Mouse (Mus musculus): ENCODE data around the gene Lef1.

Lef1 gene

DNA sequence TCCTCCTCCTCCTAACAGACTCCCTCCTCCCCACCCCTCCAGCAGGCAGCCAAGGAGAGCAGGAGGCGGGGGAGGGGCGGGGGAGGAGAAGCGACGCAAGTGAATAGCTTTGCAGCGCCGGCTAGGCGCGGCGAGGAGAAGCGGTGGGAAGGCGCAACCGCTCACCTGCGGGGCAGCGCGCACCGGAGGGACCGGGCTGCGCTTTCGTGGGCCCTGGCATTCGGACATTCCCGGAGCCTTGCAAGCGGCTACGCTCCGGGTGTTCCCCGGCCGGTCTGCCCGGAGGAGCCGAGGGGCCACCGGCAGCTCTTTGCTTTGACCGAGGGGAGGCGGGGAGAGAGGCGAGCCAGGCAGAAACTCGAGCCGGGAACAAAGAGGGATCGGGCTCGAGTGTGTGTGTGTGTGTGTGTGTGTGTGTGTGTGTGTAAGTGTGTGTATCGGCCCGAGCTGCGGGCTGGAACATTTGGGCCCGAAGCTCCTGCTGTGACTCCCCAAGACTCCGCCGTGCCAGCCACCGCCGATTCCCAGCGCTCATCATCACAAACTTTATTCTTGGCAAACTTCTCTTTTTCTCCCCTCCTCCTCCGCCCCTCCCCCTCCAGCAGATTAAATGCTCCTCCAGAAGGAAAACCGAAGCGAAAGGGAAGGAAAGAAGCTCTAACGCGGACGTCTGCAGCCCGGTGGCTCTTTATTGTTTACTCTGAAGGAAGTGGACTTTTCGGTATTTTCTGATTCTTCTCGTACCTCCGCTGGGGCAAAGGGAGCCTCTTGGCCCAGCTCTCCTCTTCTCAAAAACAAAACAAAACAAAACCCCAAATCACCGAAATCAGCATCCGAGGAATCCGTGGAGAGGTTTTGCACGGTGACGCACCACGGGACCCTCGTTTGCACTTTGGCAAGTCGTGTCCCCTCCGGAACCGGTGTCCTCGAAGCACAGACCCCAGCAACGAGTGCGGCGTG is at the start of gene Lef1:
TSS of gene Lef1 (plus strand) at position 281 of the 960 bp plus-strand sequence.
- DNase-seq: no peak

DNA sequence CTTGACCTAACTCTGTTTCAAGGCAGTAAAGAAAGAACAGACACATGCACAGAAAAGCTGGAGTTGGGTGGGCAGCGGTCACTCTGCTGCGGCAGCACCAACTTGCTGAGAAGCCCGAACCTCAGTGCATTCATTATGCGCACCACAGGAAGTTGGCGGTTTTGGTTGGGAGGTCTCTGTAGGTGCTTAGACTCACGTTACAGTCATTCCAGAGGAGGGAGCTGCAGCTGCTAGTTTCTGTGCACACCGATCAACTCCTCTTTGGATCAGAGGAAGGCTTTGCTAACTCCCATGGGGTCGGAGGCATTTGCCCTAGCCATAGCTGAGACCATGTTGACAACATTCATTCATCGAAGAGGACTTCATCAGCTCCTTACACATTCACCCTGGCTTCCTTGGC is 45.3 kb upstream of the Lef1 start:
- no peak for DNase-seq

DNA sequence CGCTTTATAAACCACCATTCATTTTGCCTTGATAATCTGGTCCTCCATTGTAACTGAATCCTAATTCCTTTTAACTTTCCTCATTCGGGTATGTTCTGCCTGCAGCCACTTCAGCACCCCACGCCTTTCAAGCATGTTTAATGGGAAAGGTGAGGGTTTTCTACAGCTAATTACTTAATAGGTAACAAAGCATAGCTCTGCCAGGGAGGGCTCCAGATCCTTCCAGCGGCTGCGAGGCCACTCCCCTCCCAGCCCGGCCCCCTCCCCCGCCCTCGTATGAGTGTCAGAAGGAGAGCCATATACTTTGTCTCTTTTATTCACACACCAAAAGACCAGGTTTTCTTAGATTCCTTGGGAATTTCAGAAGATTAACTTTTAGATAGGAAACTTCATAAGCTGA is 44.1 kb upstream of the Lef1 start:
- no peak for DNase-seq

DNA sequence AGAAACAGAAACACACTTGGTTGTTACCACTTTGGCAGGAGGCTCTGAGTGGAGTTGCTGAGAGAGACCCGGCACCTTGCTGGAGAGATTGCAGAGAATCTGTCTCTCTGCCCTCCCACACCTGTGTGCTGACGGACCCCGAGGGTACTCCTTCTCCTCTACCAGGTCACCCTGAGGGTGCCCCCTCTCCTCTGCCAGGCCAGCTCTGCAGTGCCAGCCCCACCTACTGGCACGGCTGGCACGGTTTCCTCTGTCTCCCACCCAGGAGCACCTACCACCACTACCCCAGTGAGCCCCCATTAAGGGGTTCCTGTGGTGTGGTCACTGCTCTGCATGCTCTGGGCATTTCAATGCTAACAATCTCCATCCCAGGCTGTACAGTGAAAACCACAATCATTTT is 42.3 kb upstream of the Lef1 start:
- no peak for DNase-seq

DNA sequence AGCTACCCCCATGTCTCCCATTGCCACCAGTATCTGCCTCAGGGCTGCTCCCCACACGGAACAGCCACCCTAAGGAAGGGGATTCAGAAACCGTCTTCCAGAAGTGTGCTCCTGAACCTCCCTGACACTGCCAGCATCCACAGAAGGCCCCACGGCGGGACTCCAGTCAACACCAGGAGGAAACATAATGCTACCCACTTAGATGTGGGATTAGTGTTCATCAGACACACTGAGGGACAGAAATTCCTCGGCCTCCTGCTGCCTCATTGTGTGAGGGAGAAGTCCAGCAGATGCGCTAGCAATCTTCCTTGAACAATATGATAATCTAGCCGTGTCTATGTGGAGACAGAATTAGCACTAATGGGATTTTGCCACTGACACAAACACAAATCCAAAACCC is 40.1 kb upstream of the Lef1 start:
- no peak for DNase-seq

DNA sequence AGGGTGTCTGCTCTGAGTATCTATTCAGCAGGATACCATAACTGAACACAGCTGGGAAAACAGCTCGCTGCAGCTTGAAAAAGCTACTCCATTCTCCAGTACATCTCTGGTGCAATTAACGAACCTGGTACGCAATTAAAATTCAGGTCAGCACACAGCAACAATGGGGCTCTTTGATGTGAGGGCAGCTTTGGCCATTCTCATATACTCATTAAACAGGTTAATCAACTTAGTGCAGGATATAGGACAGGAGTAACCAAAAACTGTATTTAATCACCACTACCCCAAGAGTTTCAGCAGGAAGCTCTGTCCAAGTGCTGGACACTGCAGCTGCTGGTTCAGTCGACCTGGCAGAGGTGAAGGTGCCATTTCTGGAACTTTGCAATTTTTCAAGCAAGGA is 37.6 kb upstream of the Lef1 start:
- no peak for DNase-seq

DNA sequence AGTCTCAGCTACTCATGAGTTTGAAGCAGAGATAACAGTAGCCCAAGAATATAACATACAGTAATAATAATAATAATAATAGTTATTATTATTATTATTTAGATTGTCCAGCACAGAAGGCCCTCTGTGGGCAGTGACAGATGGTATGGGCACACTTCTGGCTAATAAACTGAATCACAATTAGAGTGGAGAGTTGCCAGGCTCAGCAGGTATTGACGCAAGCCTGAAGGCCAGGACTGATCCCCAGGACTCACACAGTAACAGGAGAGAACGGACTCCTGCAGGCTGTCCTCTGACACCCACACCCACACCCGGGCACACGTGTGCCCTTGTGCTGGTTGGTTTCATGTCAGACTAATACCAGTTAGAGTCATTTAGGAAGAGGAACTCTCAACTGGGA is 36.3 kb upstream of the Lef1 start:
- DNase-seq: no peak

DNA sequence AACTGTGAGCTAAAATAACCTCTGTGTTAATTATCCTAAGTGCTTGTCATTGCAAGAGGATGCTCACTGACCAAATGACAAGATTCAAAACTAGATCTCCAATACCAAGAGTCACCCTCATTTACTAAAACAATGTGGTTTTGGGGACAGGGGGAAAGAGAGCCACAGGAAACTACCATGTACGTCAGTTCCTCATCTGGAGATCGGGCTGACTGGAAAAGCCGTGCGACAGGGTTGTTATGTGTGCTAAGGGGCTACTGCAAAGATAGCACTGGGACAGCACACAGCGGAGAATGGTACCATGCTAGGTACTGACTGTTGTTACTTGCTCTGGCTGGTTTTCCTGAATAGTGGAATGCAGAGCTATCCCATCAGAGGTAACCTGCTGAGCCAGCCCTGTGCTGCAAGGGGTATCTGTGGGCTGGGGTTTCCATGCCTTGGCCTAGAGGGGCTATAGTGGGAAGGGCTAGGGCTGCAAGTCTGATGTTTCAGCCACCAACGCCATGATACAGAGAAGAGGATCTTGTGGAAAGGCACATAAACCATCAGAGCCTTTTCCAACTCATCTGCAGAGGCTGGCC is 32.1 kb upstream of the Lef1 start:
- no peak for DNase-seq

DNA sequence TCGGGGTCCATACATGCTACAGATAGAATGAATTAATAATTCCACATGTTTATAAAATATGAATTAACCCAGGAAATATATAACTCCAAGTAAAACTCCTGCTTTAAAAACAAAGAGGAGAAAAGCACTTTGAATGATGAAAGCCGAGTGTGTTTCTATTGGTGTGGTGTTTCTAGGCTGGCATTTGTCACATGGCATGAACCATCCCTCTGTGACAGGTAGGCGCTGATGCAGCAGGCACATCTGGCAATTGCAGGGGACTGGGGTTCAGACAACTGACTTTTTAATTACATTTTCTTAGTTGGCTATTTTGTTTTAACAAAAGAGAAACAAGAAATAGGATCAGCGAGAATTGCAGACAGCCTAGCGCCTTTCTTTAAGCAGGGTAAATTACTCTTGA is 31.6 kb upstream of the Lef1 start:
- DNase-seq: no peak

DNA sequence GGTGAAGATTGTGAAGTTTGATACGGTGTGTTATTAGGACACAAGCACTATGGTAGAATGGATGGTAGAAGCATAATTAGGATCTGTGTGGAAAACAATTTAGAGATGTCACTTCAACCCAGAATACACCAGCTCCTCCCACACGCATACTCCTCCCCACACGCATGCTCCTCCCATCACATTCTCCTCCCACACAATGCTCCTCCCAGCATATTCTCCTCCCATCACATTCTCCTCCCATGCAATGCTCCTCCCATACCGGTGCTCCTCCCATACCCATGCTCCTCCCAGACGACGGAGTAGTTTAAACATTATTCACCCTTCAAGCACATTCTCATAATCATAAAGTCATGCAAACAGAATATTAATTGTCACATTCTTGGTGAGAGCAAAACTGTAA is 26.5 kb upstream of the Lef1 start:
- no peak for DNase-seq

DNA sequence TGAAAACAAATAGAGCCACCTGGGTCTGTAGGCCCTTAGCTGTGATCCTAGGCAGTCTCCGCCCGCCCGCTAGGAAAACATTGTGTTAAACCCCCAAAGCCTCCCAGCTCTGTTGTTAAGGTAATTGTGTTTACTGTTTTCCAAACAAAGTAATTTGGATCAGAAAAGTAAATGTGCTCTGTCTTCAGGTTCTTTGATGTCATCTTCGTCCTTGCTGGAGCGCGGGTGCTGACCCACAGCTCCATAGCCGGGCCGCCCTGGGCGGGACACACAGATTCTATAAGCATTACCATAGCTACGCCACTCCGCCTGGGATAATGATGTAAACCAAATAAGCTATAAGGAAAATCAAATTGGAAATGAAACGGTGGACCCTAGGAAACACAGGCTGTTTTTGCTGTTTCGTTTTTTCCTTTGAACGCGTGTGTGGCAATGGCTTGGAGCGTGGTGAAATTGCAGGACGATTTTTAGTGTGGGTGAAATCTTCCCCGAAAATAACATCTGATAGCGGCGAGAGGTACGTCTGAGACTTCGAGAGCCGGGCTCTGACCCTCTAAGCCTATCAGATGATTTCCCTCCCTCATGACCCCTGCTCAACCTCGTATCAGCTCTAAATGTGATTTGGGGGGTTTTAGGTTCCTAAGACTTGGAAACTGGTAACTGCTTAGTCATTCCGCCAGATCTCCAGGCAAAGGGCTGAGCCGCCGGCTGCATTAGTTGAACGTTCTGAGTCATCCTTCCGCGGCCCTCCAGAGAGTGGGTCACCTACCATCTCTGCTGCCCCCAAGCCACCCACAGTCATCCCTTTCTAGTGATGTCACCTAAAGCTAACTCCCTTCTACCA is 25.3 kb upstream of the Lef1 start:
- no peak for DNase-seq

DNA sequence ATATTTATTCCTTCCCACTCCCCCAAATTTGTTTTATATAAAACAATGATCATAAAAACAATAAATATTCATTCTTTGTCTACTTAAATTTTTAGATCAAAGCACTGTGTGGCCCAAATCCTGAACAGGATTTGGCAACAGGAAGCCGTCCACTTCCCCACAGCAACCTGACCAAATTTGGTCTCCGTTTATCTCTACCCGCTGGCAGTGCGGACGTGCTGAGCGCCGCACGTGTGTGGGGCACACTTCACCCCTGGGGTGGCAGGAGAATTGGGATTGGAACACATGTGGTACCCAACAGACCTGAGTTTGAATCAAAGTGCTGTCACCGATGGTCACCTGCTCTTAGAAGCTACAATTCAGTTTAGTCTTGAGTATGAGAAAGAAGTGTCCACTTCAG is 24.3 kb upstream of the Lef1 start:
- DNase-seq: no peak

DNA sequence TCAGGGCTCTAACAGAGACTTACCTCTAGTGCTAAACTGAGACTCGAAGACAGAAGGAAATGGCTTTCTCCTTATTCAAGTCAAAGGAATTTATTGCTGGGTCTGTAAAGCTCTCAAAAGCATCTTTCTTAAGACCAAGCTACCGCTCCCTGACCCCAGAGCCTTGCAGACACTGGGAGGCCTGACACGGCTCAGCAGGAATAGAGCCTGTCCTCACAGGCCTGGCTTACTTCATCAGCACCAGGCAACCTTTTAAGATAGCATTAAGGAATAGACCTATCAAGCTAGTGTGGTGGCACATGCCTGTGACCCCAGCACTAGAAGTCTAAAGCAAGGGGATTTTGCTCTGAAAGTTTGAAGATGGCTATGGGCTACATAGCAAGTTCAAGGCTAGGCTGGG is 20.6 kb upstream of the Lef1 start:
- DNase-seq: no peak

DNA sequence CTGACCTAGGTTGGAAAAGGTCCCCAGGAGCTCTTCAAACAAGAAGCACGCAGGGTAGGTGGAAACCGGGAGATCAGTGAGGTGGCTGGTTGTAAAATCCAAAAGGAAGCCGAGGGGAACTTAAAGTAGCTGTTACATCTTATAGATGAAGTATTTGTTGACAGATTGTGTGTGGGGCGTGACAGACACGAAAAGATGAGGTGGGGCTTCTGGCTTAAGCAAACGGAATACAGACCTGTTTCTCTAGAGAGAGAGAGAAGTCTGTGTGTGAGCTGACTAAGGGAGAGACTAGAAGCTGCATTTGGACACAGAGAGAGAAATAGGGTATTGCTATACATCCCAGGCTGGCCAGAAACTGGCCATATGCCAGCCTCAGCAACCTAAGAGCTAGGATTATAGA is 18.2 kb upstream of the Lef1 start:
- no peak for DNase-seq

DNA sequence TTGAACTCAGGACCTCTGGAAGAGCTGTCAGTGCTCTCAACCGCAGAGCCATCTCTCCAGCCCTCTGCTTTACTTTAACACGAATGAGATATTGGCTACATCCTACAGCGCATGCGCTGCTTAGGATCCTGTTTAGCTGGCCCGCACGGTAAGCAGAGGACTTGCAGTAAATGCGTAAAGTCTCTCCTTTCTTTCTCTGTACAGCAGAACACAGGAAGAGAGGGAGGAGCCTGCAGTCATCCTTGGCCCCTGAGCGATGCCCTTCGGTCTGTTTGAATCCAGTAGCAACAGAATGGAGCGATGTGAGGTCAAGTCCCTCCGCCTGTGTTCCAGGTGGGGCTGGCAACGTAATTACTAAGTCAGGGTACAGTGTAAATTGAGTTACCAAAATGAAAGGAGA is 16.5 kb upstream of the Lef1 start:
- no peak for DNase-seq

DNA sequence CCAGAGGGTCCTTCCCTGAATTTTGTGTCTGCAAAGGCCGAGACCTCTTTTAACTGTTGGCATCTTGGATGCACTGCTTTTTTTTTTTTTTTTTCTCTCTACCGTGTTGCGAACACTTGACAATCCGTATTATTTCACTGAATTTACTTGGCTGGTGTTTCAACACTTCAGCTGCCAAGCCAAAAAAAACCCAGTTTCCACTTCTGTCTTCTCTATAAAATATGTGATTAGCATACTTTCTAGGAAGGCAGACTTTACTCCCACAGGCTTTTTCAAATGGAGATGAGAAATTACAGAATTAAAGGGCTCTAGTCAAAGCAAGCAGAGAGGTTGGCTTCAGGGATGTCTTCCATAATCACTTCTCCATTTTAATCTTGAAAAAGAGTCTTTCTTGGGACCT is 14.2 kb upstream of the Lef1 start:
- no peak for DNase-seq

DNA sequence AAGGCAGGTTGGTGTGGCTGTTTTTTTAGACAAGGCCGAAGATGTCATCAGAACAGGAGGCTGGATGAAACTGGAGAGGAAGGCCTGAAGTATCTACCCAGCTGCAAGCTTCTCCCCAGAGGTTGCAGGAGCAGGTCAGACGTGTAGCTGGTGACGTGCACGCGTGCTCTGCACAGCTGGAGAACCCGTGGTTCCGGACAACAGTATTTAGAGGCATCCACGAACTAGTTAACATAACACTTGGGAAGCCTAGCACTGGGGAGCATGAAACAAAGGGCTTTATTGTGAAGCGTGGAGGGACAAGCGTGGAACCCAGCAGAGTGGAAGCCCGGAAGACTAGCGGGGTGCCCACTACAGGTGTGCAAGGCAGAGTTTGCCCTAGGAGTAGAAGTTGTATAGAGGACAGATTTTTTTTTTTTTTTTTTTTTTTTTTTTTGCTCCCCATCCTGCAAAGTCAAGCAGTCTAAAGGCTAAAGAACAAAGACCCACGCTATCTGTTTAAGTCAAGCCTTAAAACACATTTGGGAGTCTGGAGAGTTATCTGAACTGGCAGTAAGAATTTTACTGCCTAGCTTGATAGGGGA is 8.0 kb upstream of the Lef1 start:
- no peak for DNase-seq

DNA sequence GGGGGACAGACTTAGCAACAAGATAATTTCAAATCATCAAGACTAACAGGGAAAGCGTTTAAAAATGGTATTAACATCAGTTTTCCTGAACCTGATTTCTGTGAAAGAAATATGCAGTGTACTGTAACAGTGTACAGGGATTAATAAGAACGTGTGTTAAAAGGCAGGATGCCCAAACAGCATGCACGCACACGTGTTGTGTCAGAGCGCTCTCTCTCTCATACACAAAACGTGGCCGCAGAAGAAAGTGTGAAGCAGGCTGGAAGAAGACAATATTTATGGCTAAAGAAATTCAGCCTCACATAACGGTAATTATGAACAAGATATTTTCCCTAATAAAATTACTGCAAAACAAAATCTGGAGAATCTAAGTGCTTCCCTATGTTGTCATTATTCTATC is 4.9 kb upstream of the Lef1 start:
- no peak for DNase-seq

DNA sequence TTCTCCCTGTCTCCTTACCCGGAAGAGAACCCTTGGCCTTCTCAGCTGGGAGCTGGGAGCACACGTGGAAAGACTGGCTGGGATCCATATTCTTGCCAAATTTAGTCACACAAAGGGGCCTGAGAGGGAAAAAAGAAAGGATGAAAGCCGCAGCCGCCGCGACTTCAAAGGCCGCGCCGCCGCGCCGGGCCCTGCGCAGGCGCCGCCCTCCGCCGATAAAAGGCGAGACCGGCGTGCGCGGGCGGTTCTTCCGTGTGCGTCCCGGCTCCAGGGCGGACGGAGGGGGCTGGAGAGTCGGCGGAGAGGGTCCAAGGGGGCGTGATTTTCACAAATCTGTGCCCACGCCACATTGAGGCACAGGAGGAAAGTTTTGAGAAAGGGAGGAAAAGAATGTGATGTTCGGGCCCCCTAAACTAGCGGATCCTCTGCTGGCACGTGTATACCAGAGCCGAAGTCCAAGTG is 4.3 kb upstream of the Lef1 start:
- DNase-seq: no peak

DNA sequence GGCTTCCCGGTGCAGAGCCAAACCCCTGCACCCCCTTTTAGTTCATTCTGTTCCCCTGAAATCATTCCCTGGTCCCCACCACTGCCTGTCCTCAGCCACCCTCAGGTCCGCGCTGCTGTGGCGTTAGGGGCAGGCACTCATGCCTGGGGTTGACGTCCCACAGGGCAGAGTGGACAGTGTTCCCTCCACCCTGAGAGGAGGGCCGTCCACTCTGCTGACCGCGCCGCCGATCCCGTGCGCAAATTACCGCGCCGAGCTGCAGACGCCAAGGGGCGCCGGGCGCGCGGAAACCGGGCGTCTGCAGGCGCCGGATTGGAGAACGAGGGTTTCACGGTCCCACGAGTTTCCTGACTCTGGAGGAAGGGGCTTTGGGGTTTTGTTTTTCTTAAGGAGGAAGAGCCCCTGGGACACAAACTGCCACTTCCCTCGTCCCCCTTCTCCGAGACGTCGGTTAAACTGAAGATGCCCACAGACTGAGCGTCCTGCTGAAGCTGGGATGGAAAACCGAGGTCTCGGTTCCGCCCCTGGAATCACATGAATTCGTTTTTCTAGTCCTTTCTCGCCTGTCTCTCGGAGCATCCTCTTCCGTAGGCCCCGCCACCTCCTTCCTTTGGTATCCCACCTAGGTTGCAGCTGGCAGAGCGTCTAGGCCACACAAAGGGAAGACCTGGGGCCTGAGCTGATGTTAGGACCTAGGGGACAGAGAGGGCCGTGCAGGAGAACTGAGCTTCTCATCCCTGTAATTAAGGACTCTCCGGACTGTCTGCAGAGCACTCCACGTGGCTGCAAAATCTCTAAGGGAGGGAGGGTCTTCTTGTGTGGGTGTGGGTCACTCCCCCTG is 3.6 kb upstream of the Lef1 start:
- no peak for DNase-seq

DNA sequence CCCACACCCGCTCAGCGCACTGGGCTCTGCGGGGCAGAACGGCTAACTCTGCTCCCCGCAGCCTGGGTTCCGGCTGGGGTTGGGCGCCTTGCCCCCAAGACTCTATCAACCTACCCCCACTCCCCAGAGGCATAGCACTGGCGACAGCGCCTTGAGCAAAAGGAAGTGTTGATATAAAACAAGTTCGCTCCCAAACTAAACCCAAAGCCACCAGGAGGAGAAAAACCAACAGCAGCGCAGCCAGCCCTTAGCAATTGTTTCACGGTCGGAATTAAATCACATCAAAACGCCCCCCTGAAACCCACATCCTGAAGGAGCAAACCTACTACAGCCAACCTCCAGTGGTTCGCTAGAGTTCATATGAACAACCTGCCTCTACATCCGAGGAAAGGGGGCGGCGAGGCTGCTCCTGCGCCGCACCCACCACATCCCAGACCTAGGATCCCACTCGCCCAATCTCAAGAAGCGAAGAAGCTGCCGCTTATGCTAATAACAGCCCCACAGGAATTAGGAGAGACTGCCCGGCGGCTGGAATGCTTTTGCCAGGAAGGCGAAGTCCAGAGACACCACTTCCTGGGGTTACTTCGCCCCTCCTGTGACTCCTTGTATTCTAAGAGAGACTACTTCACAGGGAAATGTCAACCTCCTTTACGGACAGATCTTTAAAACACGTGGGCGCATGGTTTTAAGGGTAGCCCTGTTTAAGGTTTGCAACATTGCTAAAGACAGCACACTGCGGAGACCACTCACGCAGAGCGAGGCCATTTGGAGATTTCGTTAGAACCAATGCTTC is 2.8 kb upstream of the Lef1 start:
- DNase-seq: no peak

Data from cerebellum, adult 11 months (tissue).